Mouse (Mus musculus): ENCODE measurements around the gene Pde8b. TPM values are rescaled to one million over a fixed set of nuclear protein-coding genes. Genes with fewer than 3 reads are reported as not detected.

The Pde8b gene
- polyA plus RNA-seq (2016; fragmentation: Nextera tagmentation; extraction: Ambion mirVana), result 5.3 and 5.4 TPM in 2 replicates

- peak within 1 kb of the TSS; percentile 69 for H3K4me2 ChIP-seq (replicated peaks)
- no peak within 1 kb of the TSS for H3K27ac ChIP-seq
- no peak for ATAC-seq (ENCODE audit: low FRiP score, low read depth)
- peaks cover 25% of the 10 kb centered on the region for H3K27me3 ChIP-seq (replicated peaks)
- peak within 1 kb of the TSS; percentile 30 for H3K4me3 ChIP-seq
- WGBS, result 5% methylated on average over 35 of the region's 37 CpGs
- 0 out of 2 replicates have a peak within 1 kb of the TSS, but pooled peaks have one; percentile 5 for H3K9ac ChIP-seq
- H3K4me1 ChIP-seq, result peaks cover 8% of the 10 kb centered on the region
- H3K9me3 ChIP-seq, result no peaks in the 10 kb centered on the region
- H3K36me3 ChIP-seq, result no peaks in the 10 kb centered on the region
These were observed at the start of gene Pde8b for GRCm38 (mm10) chr13:95249511-95250456. Gene Pde8b, minus strand, starts transcription at chr13:95250336.

- H3K9me3 ChIP-seq, result no peaks in the 10 kb centered on the region
- no peak overlapping the region for H3K4me3 ChIP-seq
- no peaks in the 10 kb centered on the region for H3K36me3 ChIP-seq
- no peak for ATAC-seq (ENCODE audit: low FRiP score, low read depth)
- H3K27me3 ChIP-seq (replicated peaks), result no peaks in the 10 kb centered on the region
- no peak overlapping the region for H3K27ac ChIP-seq
- no peak overlapping the region for H3K4me2 ChIP-seq (replicated peaks)
- H3K9ac ChIP-seq, result no peak overlapping the region
- 38% methylated on average over 4 of the region's 4 CpGs for WGBS
- no peaks in the 10 kb centered on the region for H3K4me1 ChIP-seq
These were observed 41.8 kb upstream of the Pde8b start for GRCm38 (mm10) chr13:95291983-95292382.

- ATAC-seq (ENCODE audit: low FRiP score, low read depth), result no peak
- no peak overlapping the region for H3K4me2 ChIP-seq (replicated peaks)
- 80% methylated on average over 7 of the region's 7 CpGs for WGBS
- no peaks in the 10 kb centered on the region for H3K36me3 ChIP-seq
- no peak overlapping the region for H3K9ac ChIP-seq
- no peaks in the 10 kb centered on the region for H3K27me3 ChIP-seq (replicated peaks)
- H3K9me3 ChIP-seq, result no peaks in the 10 kb centered on the region
- H3K4me1 ChIP-seq, result no peaks in the 10 kb centered on the region
- no peak overlapping the region for H3K27ac ChIP-seq
- H3K4me3 ChIP-seq, result no peak overlapping the region
These were observed 37.9 kb upstream of the Pde8b start for GRCm38 (mm10) chr13:95288027-95288426.

GRCm38 (mm10) chr13:95286989-95287388, 36.9 kb upstream of the Pde8b start:
- no peaks in the 10 kb centered on the region for H3K27me3 ChIP-seq (replicated peaks)
- no peak overlapping the region for H3K4me3 ChIP-seq
- no peaks in the 10 kb centered on the region for H3K4me1 ChIP-seq
- no peaks in the 10 kb centered on the region for H3K9me3 ChIP-seq
- no peaks in the 10 kb centered on the region for H3K36me3 ChIP-seq
- 0 out of 2 replicates have a peak, but pooled peaks have one; percentile 37 for ATAC-seq (ENCODE audit: low FRiP score, low read depth)
- WGBS, result 11% methylated on average over 7 of the region's 7 CpGs
- H3K9ac ChIP-seq, result no peak overlapping the region
- no peak overlapping the region for H3K4me2 ChIP-seq (replicated peaks)
- no peak overlapping the region for H3K27ac ChIP-seq

GRCm38 (mm10) chr13:95281740-95282673, 31.9 kb upstream of the Pde8b start:
- no peaks in the 10 kb centered on the region for H3K27me3 ChIP-seq (replicated peaks)
- no peak overlapping the region for H3K4me3 ChIP-seq
- WGBS, result 33% methylated on average over 6 of the region's 7 CpGs
- H3K27ac ChIP-seq, result no peak overlapping the region
- no peaks in the 10 kb centered on the region for H3K4me1 ChIP-seq
- H3K9ac ChIP-seq, result no peak overlapping the region
- H3K4me2 ChIP-seq (replicated peaks), result no peak overlapping the region
- H3K9me3 ChIP-seq, result no peaks in the 10 kb centered on the region
- no peak for ATAC-seq (ENCODE audit: low FRiP score, low read depth)
- no peaks in the 10 kb centered on the region for H3K36me3 ChIP-seq

- Histone ChIP-seq H3K4me3 (no peak overlapping the region), H3K27ac (no peak overlapping the region), H3K27me3 (replicated peaks) (no peaks in the 10 kb centered on the region), H3K4me1 (no peaks in the 10 kb centered on the region), H3K36me3 (no peaks in the 10 kb centered on the region), H3K9me3 (no peaks in the 10 kb centered on the region), H3K9ac (no peak overlapping the region), H3K4me2 (replicated peaks) (no peak overlapping the region)
- 87% methylated on average over 4 of the region's 4 CpGs for WGBS
- no peak for ATAC-seq (ENCODE audit: low FRiP score, low read depth)
These were observed 28.4 kb upstream of the Pde8b start for GRCm38 (mm10) chr13:95278426-95279025.

GRCm38 (mm10) chr13:95264691-95265090, 14.6 kb upstream of the Pde8b start:
- Histone ChIP-seq H3K4me3 (no peak overlapping the region), H3K4me1 (no peaks in the 10 kb centered on the region), H3K27ac (no peak overlapping the region), H3K9ac (no peak overlapping the region), H3K27me3 (replicated peaks) (no peaks in the 10 kb centered on the region), H3K4me2 (replicated peaks) (no peak overlapping the region), H3K36me3 (no peaks in the 10 kb centered on the region), H3K9me3 (no peaks in the 10 kb centered on the region)
- 80% methylated on average over 5 of the region's 5 CpGs for WGBS
- ATAC-seq (ENCODE audit: low FRiP score, low read depth), result no peak

GRCm38 (mm10) chr13:95260886-95261789, 11.0 kb upstream of the Pde8b start:
- Histone ChIP-seq H3K27ac (no peak overlapping the region), H3K9ac (no peak overlapping the region), H3K9me3 (no peaks in the 10 kb centered on the region), H3K4me3 (no peak overlapping the region), H3K27me3 (replicated peaks) (no peaks in the 10 kb centered on the region), H3K4me2 (replicated peaks) (no peak overlapping the region), H3K36me3 (no peaks in the 10 kb centered on the region), H3K4me1 (no peaks in the 10 kb centered on the region)
- 75% methylated on average over 9 of the region's 9 CpGs for WGBS
- no peak for ATAC-seq (ENCODE audit: low FRiP score, low read depth)

- no peak overlapping the region for H3K4me2 ChIP-seq (replicated peaks)
- no peaks in the 10 kb centered on the region for H3K36me3 ChIP-seq
- H3K4me3 ChIP-seq, result no peak overlapping the region
- no peak for ATAC-seq (ENCODE audit: low FRiP score, low read depth)
- no peak overlapping the region for H3K27ac ChIP-seq
- no peaks in the 10 kb centered on the region for H3K9me3 ChIP-seq
- no peaks in the 10 kb centered on the region for H3K27me3 ChIP-seq (replicated peaks)
- 64% methylated on average over 1 of the region's 1 CpGs for WGBS
- no peak overlapping the region for H3K9ac ChIP-seq
- H3K4me1 ChIP-seq, result no peaks in the 10 kb centered on the region
These were observed 10.3 kb upstream of the Pde8b start for GRCm38 (mm10) chr13:95260391-95260790.

- no peak overlapping the region for H3K9ac ChIP-seq
- H3K4me2 ChIP-seq (replicated peaks), result no peak overlapping the region
- H3K27me3 ChIP-seq (replicated peaks), result no peaks in the 10 kb centered on the region
- no peak overlapping the region for H3K4me3 ChIP-seq
- H3K4me1 ChIP-seq, result no peaks in the 10 kb centered on the region
- 90% methylated on average over 6 of the region's 6 CpGs for WGBS
- no peaks in the 10 kb centered on the region for H3K9me3 ChIP-seq
- no peak overlapping the region for H3K27ac ChIP-seq
- ATAC-seq (ENCODE audit: low FRiP score, low read depth), result no peak
- H3K36me3 ChIP-seq, result no peaks in the 10 kb centered on the region
These were observed 6.9 kb upstream of the Pde8b start for GRCm38 (mm10) chr13:95257083-95257482.

- H3K27ac ChIP-seq, result no peak overlapping the region
- H3K9me3 ChIP-seq, result no peaks in the 10 kb centered on the region
- no peak for ATAC-seq (ENCODE audit: low FRiP score, low read depth)
- no peak overlapping the region for H3K4me3 ChIP-seq
- no peak overlapping the region for H3K4me2 ChIP-seq (replicated peaks)
- no peaks in the 10 kb centered on the region for H3K36me3 ChIP-seq
- no peak overlapping the region for H3K9ac ChIP-seq
- H3K27me3 ChIP-seq (replicated peaks), result peaks cover 14% of the 10 kb centered on the region
- 85% methylated on average over 3 of the region's 3 CpGs for WGBS
- H3K4me1 ChIP-seq, result peaks cover under 1% of the 10 kb centered on the region; the same call in 1 of the 2 replicates
These were observed 4.9 kb upstream of the Pde8b start for GRCm38 (mm10) chr13:95255083-95255482.
